Mouse (Mus musculus): ENCODE measurements around the gene Btnl1. TPM values are rescaled to one million over a fixed set of nuclear protein-coding genes. Genes with fewer than 3 reads are reported as not detected.
A peak's percentile ranks its signal among the peaks of the same experiment; 100 is the strongest.

The Btnl1 gene
- not detected for polyA plus RNA-seq (2021)

DNA sequence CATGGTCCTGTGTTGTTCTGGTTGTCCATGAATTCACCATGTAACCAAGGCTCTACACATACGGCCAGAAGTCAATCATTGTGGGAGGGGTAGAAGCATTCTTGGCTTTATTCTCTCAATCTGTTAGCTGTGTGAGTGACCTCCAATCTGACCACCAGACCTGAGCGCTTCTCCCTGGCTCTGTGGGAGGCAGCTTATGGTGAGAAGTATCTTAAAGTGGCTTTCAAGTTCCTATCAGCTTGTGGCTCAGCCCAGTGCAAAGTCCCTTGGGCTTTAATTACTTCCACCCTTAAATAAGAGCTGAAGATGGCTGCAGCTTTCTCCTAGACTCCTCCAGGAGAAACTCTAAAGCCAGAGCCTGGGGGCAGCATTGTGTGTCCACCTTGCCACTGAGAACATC lies at the start of gene Btnl1:
TSS of gene Btnl1 (plus strand) at position 286 of the 400 bp plus-strand sequence.
- peak; percentile 3 for TF ChIP-seq CTCF (IDR thresholded peaks at IDR 0.05)
- POLR2A ChIA-PET, result no interaction called here
- ATAC-seq (no peak), DNase-seq (ENCODE audit: low read depth, low spot score) (no peak)
- in situ Hi-C loops (cut with MboI; ENCODE audit: low pct_unique_long_range_greater_than_20kb), result no loop called here
- CTCF ChIA-PET, result no interaction called here
- peaks cover 40% of the 10 kb centered on the region for H3K27me3 ChIP-seq

GRCm38 (mm10) chr17:34329807-34330206 lies 47.1 kb upstream of the Btnl1 start:
- peaks cover 56% of the 10 kb centered on the region for H3K27me3 ChIP-seq
- CTCF ChIA-PET, result no interaction called here
- ATAC-seq, result no peak
- no peak for DNase-seq (ENCODE audit: low read depth, low spot score)
- no peak for TF ChIP-seq CTCF (IDR thresholded peaks at IDR 0.05)
- in situ Hi-C loops (cut with MboI; ENCODE audit: low pct_unique_long_range_greater_than_20kb), result no loop called here
- POLR2A ChIA-PET, result no interaction called here

DNA sequence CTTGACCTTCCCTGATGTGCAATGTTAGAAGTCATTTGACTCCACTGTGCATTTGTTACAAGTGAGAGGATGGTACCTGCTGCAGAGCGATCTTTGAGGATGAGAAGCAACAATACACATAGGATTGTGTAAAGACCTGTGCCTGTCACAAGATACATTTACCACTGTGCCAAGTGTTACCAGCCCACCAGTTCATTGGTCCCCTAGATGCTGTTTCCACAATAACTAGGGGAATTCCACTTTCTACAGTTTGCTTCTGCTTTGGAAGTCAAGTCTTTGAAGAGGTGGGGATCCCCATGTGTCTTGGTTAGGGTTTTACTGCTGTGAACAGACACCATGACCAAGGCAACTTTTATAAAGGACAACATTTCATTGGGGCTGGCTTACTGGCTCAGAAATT lies 45.7 kb upstream of the Btnl1 start:
- ATAC-seq (no peak), DNase-seq (ENCODE audit: low read depth, low spot score) (no peak)
- POLR2A ChIA-PET, result no interaction called here
- peaks cover 55% of the 10 kb centered on the region for H3K27me3 ChIP-seq
- no peak for TF ChIP-seq CTCF (IDR thresholded peaks at IDR 0.05)
- CTCF ChIA-PET, result no interaction called here
- in situ Hi-C loops (cut with MboI; ENCODE audit: low pct_unique_long_range_greater_than_20kb), result no loop called here

- CTCF ChIA-PET, result interaction anchor here (1.5 kb wide), 1 partner anchor 9 kb away, joined by 5 read pairs; no protein-coding TSS in a partner anchor
- in situ Hi-C loops (cut with MboI; ENCODE audit: low pct_unique_long_range_greater_than_20kb), result no loop called here
These were observed 36.1 kb upstream of the Btnl1 start for GRCm38 (mm10) chr17:34340619-34341402.

GRCm38 (mm10) chr17:34344882-34345281 lies 32.0 kb upstream of the Btnl1 start:
- ATAC-seq, result no peak
- in situ Hi-C loops (cut with MboI; ENCODE audit: low pct_unique_long_range_greater_than_20kb), result loop anchor here (5.0 kb wide), 1 partner anchor 98 kb away; no protein-coding TSS in a partner anchor
- ChIA-PET POLR2A (no interaction called here), CTCF (no interaction called here)
- no peak for TF ChIP-seq CTCF (IDR thresholded peaks at IDR 0.05)
- peaks cover 76% of the 10 kb centered on the region for H3K27me3 ChIP-seq
- DNase-seq (ENCODE audit: low read depth, low spot score), result no peak

More at GRCm38 (mm10) chr17:34340619-34341402, 36.1 kb upstream of the Btnl1 start:
- DNase-seq (ENCODE audit: low read depth, low spot score) (no peak), ATAC-seq (no peak)
- POLR2A ChIA-PET, result interaction anchor here (0.8 kb wide), 1 partner anchor 10 kb away, joined by 4 read pairs; no protein-coding TSS in a partner anchor
- peaks cover 85% of the 10 kb centered on the region for H3K27me3 ChIP-seq
- no peak for TF ChIP-seq CTCF (IDR thresholded peaks at IDR 0.05)

DNA sequence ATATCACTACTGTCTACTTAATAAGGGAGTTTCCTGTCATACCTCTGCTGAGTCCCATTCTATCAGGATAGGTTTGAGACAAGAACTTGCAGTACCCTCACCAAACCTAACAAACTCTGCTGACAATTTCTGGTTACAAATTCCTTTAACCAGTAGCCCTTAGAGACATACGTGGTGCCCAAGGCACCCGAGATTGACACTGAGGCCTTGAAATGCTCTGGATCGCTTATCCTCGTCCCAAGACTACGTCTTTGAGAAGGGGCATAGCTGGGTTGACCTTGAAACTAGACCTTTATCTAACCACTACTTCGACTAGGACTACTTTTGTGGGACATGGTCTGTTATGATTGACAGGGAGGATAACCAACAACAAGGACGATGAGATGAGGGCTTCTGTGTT lies 31.4 kb upstream of the Btnl1 start:
- no peak for DNase-seq (ENCODE audit: low read depth, low spot score)
- ChIA-PET POLR2A (no interaction called here), CTCF (no interaction called here)
- ATAC-seq, result no peak
- peaks cover 76% of the 10 kb centered on the region for H3K27me3 ChIP-seq
- no peak for TF ChIP-seq CTCF (IDR thresholded peaks at IDR 0.05)
- in situ Hi-C loops (cut with MboI; ENCODE audit: low pct_unique_long_range_greater_than_20kb), result loop anchor here (5.0 kb wide), 1 partner anchor 98 kb away; no protein-coding TSS in a partner anchor

DNA sequence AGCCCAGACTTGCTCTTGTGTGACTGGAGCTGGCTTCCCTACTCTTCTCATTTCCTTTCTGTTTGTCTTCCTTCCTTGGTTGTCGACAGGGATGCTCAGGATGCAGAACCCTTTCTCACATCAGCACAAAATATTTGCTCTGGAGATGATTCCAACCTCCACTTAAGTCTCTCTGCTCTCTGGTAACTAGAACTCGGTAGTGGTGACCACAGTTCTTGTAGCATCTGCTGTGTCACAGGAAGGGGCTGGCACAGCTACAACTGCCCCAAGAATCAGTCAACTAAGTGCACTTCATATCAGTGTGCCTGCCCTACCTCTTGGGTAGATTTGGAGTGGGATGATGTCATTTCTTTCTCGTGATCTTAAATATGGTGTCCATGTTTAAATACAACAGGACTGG lies 30.9 kb upstream of the Btnl1 start:
- DNase-seq (ENCODE audit: low read depth, low spot score), result no peak
- ChIA-PET CTCF (interaction anchor here (1.0 kb wide), 1 partner anchor 33 kb away, joined by 3 read pairs; no protein-coding TSS in a partner anchor), POLR2A (no interaction called here)
- in situ Hi-C loops (cut with MboI; ENCODE audit: low pct_unique_long_range_greater_than_20kb), result loop anchor here (5.0 kb wide), 1 partner anchor 99 kb away; no protein-coding TSS in a partner anchor
- no peak for TF ChIP-seq CTCF (IDR thresholded peaks at IDR 0.05)
- H3K27me3 ChIP-seq, result peaks cover 72% of the 10 kb centered on the region
- no peak for ATAC-seq

GRCm38 (mm10) chr17:34347606-34348308 lies 29.2 kb upstream of the Btnl1 start:
- CTCF ChIA-PET, result interaction anchor here (1.8 to 3.9 kb wide), 2 partner anchors 13 to 97 kb away, joined by 5 to 24 read pairs; no protein-coding TSS in a partner anchor
- ATAC-seq (no peak), DNase-seq (ENCODE audit: low read depth, low spot score) (no peak)
- in situ Hi-C loops (cut with MboI; ENCODE audit: low pct_unique_long_range_greater_than_20kb), result loop anchor here (5.0 kb wide), 1 partner anchor 100 kb away; no protein-coding TSS in a partner anchor
- peaks cover 66% of the 10 kb centered on the region for H3K27me3 ChIP-seq
- POLR2A ChIA-PET, result interaction anchor here (0.5 kb wide), 1 partner anchor 133 kb away, joined by 4 read pairs; no protein-coding TSS in a partner anchor
- TF ChIP-seq CTCF (IDR thresholded peaks at IDR 0.05), result no peak

GRCm38 (mm10) chr17:34349429-34349828 lies 27.5 kb upstream of the Btnl1 start:
- peaks cover 51% of the 10 kb centered on the region for H3K27me3 ChIP-seq
- TF ChIP-seq CTCF (IDR thresholded peaks at IDR 0.05), result peak; percentile 87
- ATAC-seq (no peak), DNase-seq (ENCODE audit: low read depth, low spot score) (peak; percentile 6)
- ChIA-PET CTCF (interaction anchor here (0.8 to 3.9 kb wide), 15 partner anchors 9 to 180 kb away, joined by 3 to 24 read pairs (median 4); no protein-coding TSS in a partner anchor), POLR2A (no interaction called here)
- in situ Hi-C loops (cut with MboI; ENCODE audit: low pct_unique_long_range_greater_than_20kb), result loop anchor here (5.0 kb wide), 1 partner anchor 102 kb away; no protein-coding TSS in a partner anchor

- peaks cover 36% of the 10 kb centered on the region for H3K27me3 ChIP-seq
- in situ Hi-C loops (cut with MboI; ENCODE audit: low pct_unique_long_range_greater_than_20kb), result no loop called here
- ATAC-seq (no peak), DNase-seq (ENCODE audit: low read depth, low spot score) (no peak)
- CTCF ChIA-PET, result no interaction called here
- TF ChIP-seq CTCF (IDR thresholded peaks at IDR 0.05), result no peak
- POLR2A ChIA-PET, result no interaction called here
These were observed 22.4 kb upstream of the Btnl1 start, which contains the start of gene Btnl2 for GRCm38 (mm10) chr17:34354539-34354938. Gene Btnl2, plus strand, starts transcription at chr17:34354822.

All from Patski (cell line).